Comparison of ENCODE assay signal across 23 mouse cellular contexts in genomic region chr9:111372079-111372478, GRCm38 (mm10).
DNase-seq lines count a peak whose midpoint lies in the region; ATAC-seq and TF ChIP-seq lines count a peak whose summit lies in the region.
"Had no signal": no experiment of that assay in that cellular context is flagged by ENCODE, and none has a peak within 500 bp of the region (broad histone marks: within the 10 kb centered on the region; RNA-seq: fewer than 3 reads in every experiment).

No protein-coding gene starts in this region.

- H3K4me3 ChIP-seq in intestine, embryonic 15.5 days (replicated peaks) = no peak overlapping the region
- H3K4me3 ChIP-seq in intestine, postnatal 0 days (ENCODE audit: low read depth, low read length) = no peak overlapping the region
- H3K4me3 ChIP-seq: embryonic facial prominence, embryonic 10.5 days; embryonic facial prominence, embryonic 12.5 days; forebrain, embryonic 13.5 days had no signal

- H3K4me1 ChIP-seq in intestine, embryonic 15.5 days (replicated peaks) = no peaks in the 10 kb centered on the region
- no peaks in the 10 kb centered on the region for H3K4me1 ChIP-seq in intestine, postnatal 0 days (replicated peaks; ENCODE audit: control insufficient read depth, insufficient read depth, low read length)
- H3K4me1 ChIP-seq: embryonic facial prominence, embryonic 10.5 days; embryonic facial prominence, embryonic 12.5 days; forebrain, embryonic 13.5 days had no signal

- no peak overlapping the region for H3K9ac ChIP-seq in intestine, embryonic 15.5 days
- H3K9ac ChIP-seq in intestine, postnatal 0 days (ENCODE audit: low read depth, low read length) = no peak overlapping the region
- H3K9ac ChIP-seq: embryonic facial prominence, embryonic 12.5 days; forebrain, embryonic 13.5 days had no signal

- no peak overlapping the region for H3K4me2 ChIP-seq in intestine, embryonic 15.5 days (replicated peaks)
- no peak overlapping the region for H3K4me2 ChIP-seq in intestine, postnatal 0 days (replicated peaks; ENCODE audit: low read depth)
- H3K4me2 ChIP-seq: embryonic facial prominence, embryonic 12.5 days; forebrain, embryonic 13.5 days had no signal

- H3K27ac ChIP-seq in intestine, embryonic 15.5 days = no peak overlapping the region
- H3K27ac ChIP-seq in intestine, postnatal 0 days (ENCODE audit: low read depth, low read length) = no peak overlapping the region
- H3K27ac ChIP-seq: embryonic facial prominence, embryonic 10.5 days; embryonic facial prominence, embryonic 12.5 days; forebrain, embryonic 13.5 days had no signal

- TF ChIP-seq CTCF in intestine, postnatal 0 days (IDR thresholded peaks at IDR 0.05; ENCODE audit: low read depth) = no peak

- WGBS in intestine, embryonic 15.5 days = 81% methylated on average over 3 of the region's 3 CpGs
- 52% methylated on average over 3 of the region's 3 CpGs for WGBS in intestine, postnatal 0 days

- no peaks in the 10 kb centered on the region for H3K27me3 ChIP-seq in intestine, embryonic 15.5 days (replicated peaks)
- no peaks in the 10 kb centered on the region for H3K27me3 ChIP-seq in intestine, postnatal 0 days (replicated peaks; ENCODE audit: control insufficient read depth, insufficient read depth, low read length)
- H3K27me3 ChIP-seq: CH12.LX; embryonic facial prominence, embryonic 12.5 days; forebrain, embryonic 13.5 days; Patski had no signal

- intact Hi-C loops in gastrocnemius, postnatal 14 days (cut with DNase I; ENCODE audit: low total_unique reads) = no loop called here
- intact Hi-C loops in gastrocnemius, postnatal 36 days (cut with DNase I) = loop anchor here (5.0 kb wide), 1 partner anchor 105 kb away; no protein-coding TSS in a partner anchor
- intact Hi-C loops in left cerebral cortex, postnatal 4 days (cut with DNase I) = no loop called here

- no peaks in the 10 kb centered on the region for H3K36me3 ChIP-seq in intestine, embryonic 15.5 days
- no peaks in the 10 kb centered on the region for H3K36me3 ChIP-seq in intestine, postnatal 0 days (ENCODE audit: control insufficient read depth, insufficient read depth)
- H3K36me3 ChIP-seq: embryonic facial prominence, embryonic 10.5 days; embryonic facial prominence, embryonic 12.5 days; G1E had no signal

- ATAC-seq in intestine, embryonic 15.5 days = peak; percentile 39; the same call in 1 of the 2 replicates
- ATAC-seq in intestine, postnatal 0 days = 0 out of 2 replicates have a peak, but pooled peaks have one; percentile 16
- ATAC-seq: activated CD4-positive, CD25-positive, alpha-beta regulatory T cell, adult 4 months; CD4-positive, CD25-positive, alpha-beta regulatory T cell, adult 4 months; forebrain, embryonic 13.5 days; Patski had no signal

- DNase-seq in gastrocnemius, postnatal 14 days = peak; percentile 20
- DNase-seq in gastrocnemius, postnatal 36 days = no peak
- DNase-seq in left cerebral cortex, postnatal 4 days = peak; percentile 60
- no peak for DNase-seq in left cerebral cortex, adult 8-10 months (ENCODE audit: low spot score in 2 of 2)
- no peak for DNase-seq in thymus, postnatal 0 days (ENCODE audit: low spot score)
- DNase-seq: adrenal gland, adult 8-10 months; adrenal gland, postnatal 14 days; adrenal gland, postnatal 36 days; B cell, adult 2 months; cerebellum, adult 11-12 months; cerebellum, adult 2 months; cerebellum, adult 9-10 months; cerebellum, postnatal 25 days had no signal

- H3K9me3 ChIP-seq in intestine, embryonic 15.5 days = no peaks in the 10 kb centered on the region
- no peaks in the 10 kb centered on the region for H3K9me3 ChIP-seq in intestine, postnatal 0 days (ENCODE audit: control insufficient read depth)
- H3K9me3 ChIP-seq: embryonic facial prominence, embryonic 10.5 days; embryonic facial prominence, embryonic 12.5 days; forebrain, embryonic 13.5 days; G1E had no signal

Comparison
In these comparisons a context has a peak if more than half of its experiments do, and no peak if none do; other contexts are left out.
1. DNase-seq: peak in gastrocnemius, postnatal 14 days (single experiment) and left cerebral cortex, postnatal 4 days (single experiment); none in gastrocnemius, postnatal 36 days (0 of 2), left cerebral cortex, adult 8-10 months (0 of 2) and thymus, postnatal 0 days (single experiment).